Mouse (Mus musculus): Measurements from ENCODE around the gene Flot1. TPM values are rescaled to one million over a fixed set of nuclear protein-coding genes. Genes with fewer than 3 reads are reported as not detected.

Gene Flot1
- polyA plus RNA-seq, 1 experiment from 2014 or later: 134 TPM

DNA sequence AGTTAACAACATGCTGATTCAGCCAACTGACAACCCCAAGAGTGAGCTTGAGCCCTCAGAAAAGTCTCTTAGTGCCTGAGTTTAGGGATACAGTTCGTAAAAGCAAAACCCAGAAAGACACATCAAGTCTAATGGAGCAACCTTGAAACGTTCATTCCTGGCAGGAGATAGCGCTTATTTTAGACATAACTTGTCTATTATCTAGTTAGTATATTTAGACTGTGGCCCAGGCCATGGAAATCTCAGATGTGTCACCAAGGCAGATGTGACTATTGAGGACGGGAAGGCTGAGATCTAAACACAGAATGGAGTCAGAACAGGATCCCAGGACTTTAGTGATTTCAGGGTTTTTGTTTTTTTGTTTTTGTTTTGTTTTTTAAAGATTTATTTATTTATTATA, 37.9 kb upstream of the Flot1 start:
- H3K4me3 ChIP-seq (ENCODE audit: low read length): no peak overlapping the region
- H3K4me2 ChIP-seq (ENCODE audit: low read depth, low read length): peak overlapping the region; percentile 43; the same call in 1 of the 2 replicates
- no peaks in the 10 kb centered on the region for H3K9me3 ChIP-seq (replicated peaks; ENCODE audit: control insufficient read depth, low read length)
- no peaks in the 10 kb centered on the region for H3K36me3 ChIP-seq (ENCODE audit: control insufficient read depth, insufficient read depth)
- 31% methylated on average over 4 of the region's 4 CpGs for WGBS
- no peaks in the 10 kb centered on the region for H3K27me3 ChIP-seq (ENCODE audit: control insufficient read depth, insufficient read depth, low read length)
- ATAC-seq (replicated peaks; ENCODE audit: extremely low read depth, insufficient read depth, low FRiP score): peak; percentile 47; the same call in 1 of the 2 replicates
- no peak overlapping the region; the same call in 1 of the 2 replicates for H3K9ac ChIP-seq (ENCODE audit: low read length)
- H3K4me1 ChIP-seq (ENCODE audit: control insufficient read depth, insufficient read depth, low read length): peaks cover 14% of the 10 kb centered on the region
- H3K27ac ChIP-seq (ENCODE audit: low read length): peak overlapping the region; percentile 81

GRCm38 (mm10) chr17:35787493-35787892, 35.5 kb upstream of the Flot1 start:
- no peaks in the 10 kb centered on the region for H3K36me3 ChIP-seq (ENCODE audit: control insufficient read depth, insufficient read depth)
- ATAC-seq (replicated peaks; ENCODE audit: extremely low read depth, insufficient read depth, low FRiP score): no peak
- H3K4me2 ChIP-seq (ENCODE audit: low read depth, low read length): no peak overlapping the region
- no peak overlapping the region for H3K27ac ChIP-seq (ENCODE audit: low read length)
- no peak overlapping the region for H3K9ac ChIP-seq (ENCODE audit: low read length)
- H3K4me1 ChIP-seq (ENCODE audit: control insufficient read depth, insufficient read depth, low read length): peaks cover 14% of the 10 kb centered on the region
- no peak overlapping the region for H3K4me3 ChIP-seq (ENCODE audit: low read length)
- no peaks in the 10 kb centered on the region for H3K9me3 ChIP-seq (replicated peaks; ENCODE audit: control insufficient read depth, low read length)
- H3K27me3 ChIP-seq (ENCODE audit: control insufficient read depth, insufficient read depth, low read length): no peaks in the 10 kb centered on the region

DNA sequence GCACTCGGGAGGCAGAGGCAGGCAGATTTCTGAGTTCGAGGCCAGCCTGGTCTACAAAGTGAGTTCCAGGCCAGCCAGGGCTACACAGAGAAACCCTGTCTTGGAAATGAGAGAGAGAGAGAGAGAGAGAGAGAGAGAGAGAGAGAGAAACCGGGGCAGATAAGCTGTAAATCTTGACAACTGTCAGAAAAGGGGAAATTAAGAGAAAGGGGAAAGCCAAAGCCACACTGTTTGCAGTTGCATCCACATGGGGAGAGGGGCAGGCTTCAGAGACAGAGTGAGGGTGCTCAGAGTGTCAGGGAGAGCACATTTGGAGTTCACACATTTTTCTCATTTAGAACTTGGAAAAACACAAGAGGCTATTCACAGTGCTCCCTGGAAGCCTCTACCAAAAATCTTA, 35.0 kb upstream of the Flot1 start:
- Histone ChIP-seq H3K9me3 (replicated peaks; ENCODE audit: control insufficient read depth, low read length) (no peaks in the 10 kb centered on the region), H3K4me2 (ENCODE audit: low read depth, low read length) (no peak overlapping the region), H3K9ac (ENCODE audit: low read length) (no peak overlapping the region), H3K4me3 (ENCODE audit: low read length) (no peak overlapping the region), H3K4me1 (ENCODE audit: control insufficient read depth, insufficient read depth, low read length) (peaks cover 14% of the 10 kb centered on the region), H3K27ac (ENCODE audit: low read length) (no peak overlapping the region), H3K27me3 (ENCODE audit: control insufficient read depth, insufficient read depth, low read length) (no peaks in the 10 kb centered on the region), H3K36me3 (ENCODE audit: control insufficient read depth, insufficient read depth) (no peaks in the 10 kb centered on the region)
- WGBS: 70% methylated on average over 3 of the region's 3 CpGs
- ATAC-seq (replicated peaks; ENCODE audit: extremely low read depth, insufficient read depth, low FRiP score): no peak

DNA sequence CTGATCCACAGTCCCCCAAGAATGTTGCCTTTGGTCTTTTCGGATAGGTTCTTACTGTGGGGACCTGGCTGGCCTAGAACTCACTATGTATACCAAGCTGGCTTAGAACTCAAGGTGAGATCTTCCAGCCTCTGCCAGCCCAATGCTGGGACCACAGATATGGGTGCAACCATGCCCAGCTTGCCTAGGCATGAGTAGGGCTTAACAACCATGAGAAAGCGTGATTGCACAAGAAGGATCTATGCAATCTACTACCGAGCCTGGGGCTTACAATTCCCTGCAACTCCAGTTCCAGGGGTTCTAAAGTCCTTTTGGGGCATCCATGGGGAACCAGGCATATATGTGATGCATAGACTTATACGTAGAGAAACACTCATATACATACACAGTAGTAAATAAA, 32.1 kb upstream of the Flot1 start:
- WGBS: 89% methylated on average over 4 of the region's 4 CpGs
- Histone ChIP-seq H3K36me3 (ENCODE audit: control insufficient read depth, insufficient read depth) (no peaks in the 10 kb centered on the region), H3K9ac (ENCODE audit: low read length) (no peak overlapping the region), H3K9me3 (replicated peaks; ENCODE audit: control insufficient read depth, low read length) (no peaks in the 10 kb centered on the region), H3K4me1 (ENCODE audit: control insufficient read depth, insufficient read depth, low read length) (peaks cover 6% of the 10 kb centered on the region; the same call in 1 of the 2 replicates), H3K27ac (ENCODE audit: low read length) (no peak overlapping the region), H3K27me3 (ENCODE audit: control insufficient read depth, insufficient read depth, low read length) (no peaks in the 10 kb centered on the region), H3K4me3 (ENCODE audit: low read length) (no peak overlapping the region), H3K4me2 (ENCODE audit: low read depth, low read length) (no peak overlapping the region)
- no peak for ATAC-seq (replicated peaks; ENCODE audit: extremely low read depth, insufficient read depth, low FRiP score)

GRCm38 (mm10) chr17:35792837-35793236, 30.2 kb upstream of the Flot1 start:
- ATAC-seq (replicated peaks; ENCODE audit: extremely low read depth, insufficient read depth, low FRiP score): no peak
- no peak overlapping the region for H3K27ac ChIP-seq (ENCODE audit: low read length)
- no peaks in the 10 kb centered on the region for H3K4me1 ChIP-seq (ENCODE audit: control insufficient read depth, insufficient read depth, low read length)
- H3K9ac ChIP-seq (ENCODE audit: low read length): no peak overlapping the region
- H3K27me3 ChIP-seq (ENCODE audit: control insufficient read depth, insufficient read depth, low read length): no peaks in the 10 kb centered on the region
- H3K4me2 ChIP-seq (ENCODE audit: low read depth, low read length): no peak overlapping the region
- H3K9me3 ChIP-seq (replicated peaks; ENCODE audit: control insufficient read depth, low read length): no peaks in the 10 kb centered on the region
- WGBS: 73% methylated on average over 2 of the region's 2 CpGs
- H3K36me3 ChIP-seq (ENCODE audit: control insufficient read depth, insufficient read depth): no peaks in the 10 kb centered on the region
- no peak overlapping the region for H3K4me3 ChIP-seq (ENCODE audit: low read length)

DNA sequence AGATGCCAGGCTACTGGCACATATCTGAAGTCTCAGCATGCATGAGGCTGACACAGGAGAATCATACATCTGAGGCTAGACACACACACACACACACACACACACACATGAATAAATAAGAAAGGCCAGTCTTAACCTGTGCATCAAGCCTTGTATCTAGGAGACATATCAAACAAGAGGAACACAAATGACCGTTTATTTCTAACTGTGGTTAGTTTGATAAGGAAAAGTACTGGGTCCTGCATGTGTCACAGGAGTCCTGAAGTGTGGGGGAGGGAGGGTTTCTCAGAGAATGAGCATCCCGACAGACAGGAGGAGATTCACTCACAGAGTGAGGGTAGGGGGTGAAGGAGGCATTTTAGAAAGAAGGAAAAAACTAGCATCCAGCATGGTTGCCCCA, 27.9 kb upstream of the Flot1 start:
- Histone ChIP-seq H3K9me3 (replicated peaks; ENCODE audit: control insufficient read depth, low read length) (no peaks in the 10 kb centered on the region), H3K9ac (ENCODE audit: low read length) (no peak overlapping the region), H3K4me2 (ENCODE audit: low read depth, low read length) (no peak overlapping the region), H3K27me3 (ENCODE audit: control insufficient read depth, insufficient read depth, low read length) (no peaks in the 10 kb centered on the region), H3K4me3 (ENCODE audit: low read length) (no peak overlapping the region), H3K4me1 (ENCODE audit: control insufficient read depth, insufficient read depth, low read length) (no peaks in the 10 kb centered on the region), H3K27ac (ENCODE audit: low read length) (no peak overlapping the region), H3K36me3 (ENCODE audit: control insufficient read depth, insufficient read depth) (no peaks in the 10 kb centered on the region)
- WGBS: 27% methylated on average over 2 of the region's 2 CpGs
- ATAC-seq (replicated peaks; ENCODE audit: extremely low read depth, insufficient read depth, low FRiP score): no peak

GRCm38 (mm10) chr17:35795656-35796055, 27.4 kb upstream of the Flot1 start:
- no peaks in the 10 kb centered on the region for H3K4me1 ChIP-seq (ENCODE audit: control insufficient read depth, insufficient read depth, low read length)
- H3K36me3 ChIP-seq (ENCODE audit: control insufficient read depth, insufficient read depth): no peaks in the 10 kb centered on the region
- H3K27me3 ChIP-seq (ENCODE audit: control insufficient read depth, insufficient read depth, low read length): no peaks in the 10 kb centered on the region
- H3K27ac ChIP-seq (ENCODE audit: low read length): no peak overlapping the region
- H3K4me3 ChIP-seq (ENCODE audit: low read length): no peak overlapping the region
- no peak overlapping the region for H3K9ac ChIP-seq (ENCODE audit: low read length)
- 75% methylated on average over 6 of the region's 6 CpGs for WGBS
- no peaks in the 10 kb centered on the region for H3K9me3 ChIP-seq (replicated peaks; ENCODE audit: control insufficient read depth, low read length)
- no peak overlapping the region for H3K4me2 ChIP-seq (ENCODE audit: low read depth, low read length)
- ATAC-seq (replicated peaks; ENCODE audit: extremely low read depth, insufficient read depth, low FRiP score): no peak

GRCm38 (mm10) chr17:35796835-35797234, 26.2 kb upstream of the Flot1 start:
- Histone ChIP-seq H3K9me3 (replicated peaks; ENCODE audit: control insufficient read depth, low read length) (no peaks in the 10 kb centered on the region), H3K27me3 (ENCODE audit: control insufficient read depth, insufficient read depth, low read length) (no peaks in the 10 kb centered on the region), H3K4me2 (ENCODE audit: low read depth, low read length) (no peak overlapping the region), H3K27ac (ENCODE audit: low read length) (no peak overlapping the region), H3K9ac (ENCODE audit: low read length) (no peak overlapping the region), H3K4me3 (ENCODE audit: low read length) (no peak overlapping the region), H3K36me3 (ENCODE audit: control insufficient read depth, insufficient read depth) (no peaks in the 10 kb centered on the region), H3K4me1 (ENCODE audit: control insufficient read depth, insufficient read depth, low read length) (no peaks in the 10 kb centered on the region)
- no peak for ATAC-seq (replicated peaks; ENCODE audit: extremely low read depth, insufficient read depth, low FRiP score)
- 67% methylated on average over 5 of the region's 5 CpGs for WGBS

DNA sequence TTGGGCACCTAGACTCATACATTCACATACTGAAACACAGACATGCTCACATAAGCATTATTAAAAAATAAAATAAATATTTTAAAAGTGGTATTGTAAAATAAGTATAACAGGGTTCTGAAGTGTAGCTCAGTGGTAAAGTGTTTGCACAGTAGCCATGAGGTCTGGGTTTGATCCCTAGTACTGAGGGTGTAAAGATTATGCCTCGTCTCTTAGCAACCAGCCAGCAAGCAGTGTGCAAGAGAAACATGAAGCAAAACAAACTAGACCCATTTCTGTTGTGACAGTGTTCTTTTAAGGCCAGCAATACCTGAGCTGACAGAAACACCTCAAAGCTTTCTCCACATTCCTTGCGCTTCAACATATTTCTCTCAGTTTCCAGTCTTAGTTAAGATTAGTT, 22.1 kb upstream of the Flot1 start:
- Histone ChIP-seq H3K27me3 (ENCODE audit: control insufficient read depth, insufficient read depth, low read length) (no peaks in the 10 kb centered on the region), H3K9ac (ENCODE audit: low read length) (no peak overlapping the region), H3K4me2 (ENCODE audit: low read depth, low read length) (no peak overlapping the region), H3K4me3 (ENCODE audit: low read length) (no peak overlapping the region), H3K27ac (ENCODE audit: low read length) (no peak overlapping the region), H3K9me3 (replicated peaks; ENCODE audit: control insufficient read depth, low read length) (no peaks in the 10 kb centered on the region), H3K36me3 (ENCODE audit: control insufficient read depth, insufficient read depth) (no peaks in the 10 kb centered on the region), H3K4me1 (ENCODE audit: control insufficient read depth, insufficient read depth, low read length) (peaks cover 13% of the 10 kb centered on the region; the same call in 1 of the 2 replicates)
- ATAC-seq (replicated peaks; ENCODE audit: extremely low read depth, insufficient read depth, low FRiP score): no peak
- 75% methylated on average over 2 of the region's 2 CpGs for WGBS

DNA sequence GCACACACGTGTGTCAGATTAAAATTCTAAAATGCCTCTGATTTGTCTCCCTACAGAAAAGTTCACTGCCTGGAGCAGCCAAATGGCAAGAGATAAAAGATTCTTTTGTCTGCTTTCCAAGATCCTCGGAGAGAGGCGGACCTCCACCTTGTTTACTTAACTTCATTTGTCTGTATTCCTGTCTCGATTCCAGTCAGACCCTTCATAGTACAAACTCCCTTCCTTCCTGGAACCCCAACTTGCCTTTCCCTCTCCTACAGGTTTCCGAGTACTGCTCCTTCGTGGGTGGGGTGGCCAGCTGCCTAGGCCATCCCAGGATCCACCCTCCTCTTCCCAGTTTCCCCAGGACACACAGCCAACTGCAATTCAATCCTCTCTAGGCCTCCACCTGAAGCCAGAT, 20.0 kb upstream of the Flot1 start:
- H3K27me3 ChIP-seq (ENCODE audit: control insufficient read depth, insufficient read depth, low read length): no peaks in the 10 kb centered on the region
- WGBS: 47% methylated on average over 6 of the region's 6 CpGs
- no peaks in the 10 kb centered on the region for H3K9me3 ChIP-seq (replicated peaks; ENCODE audit: control insufficient read depth, low read length)
- no peak overlapping the region for H3K4me3 ChIP-seq (ENCODE audit: low read length)
- no peak overlapping the region for H3K9ac ChIP-seq (ENCODE audit: low read length)
- no peak; the same call in 1 of the 2 replicates for ATAC-seq (replicated peaks; ENCODE audit: extremely low read depth, insufficient read depth, low FRiP score)
- peaks cover 13% of the 10 kb centered on the region; the same call in 1 of the 2 replicates for H3K4me1 ChIP-seq (ENCODE audit: control insufficient read depth, insufficient read depth, low read length)
- H3K4me2 ChIP-seq (ENCODE audit: low read depth, low read length): no peak overlapping the region
- no peaks in the 10 kb centered on the region for H3K36me3 ChIP-seq (ENCODE audit: control insufficient read depth, insufficient read depth)
- peak overlapping the region; percentile 37; the same call in 1 of the 2 replicates for H3K27ac ChIP-seq (ENCODE audit: low read length)

Measured in heart, embryonic 16.5 days (tissue).